Mouse (Mus musculus) CD4-positive helper T cell, adult 2 months (primary cell): ENCODE results near the gene Rps6ka2.
"Not testable (repeated sequence)": the region's sequence is repeated elsewhere in the genome, so short reads cannot be mapped to it uniquely, and the experiment has no call there.

ENCODE experiments used
- DNase-seq: peaks from one replicate; pipeline ENCODE4 v3.0.0-alpha.2; 2012; ENCODE audit warnings: low read depth, missing footprints, low spot score

The Rps6ka2 gene

DNA sequence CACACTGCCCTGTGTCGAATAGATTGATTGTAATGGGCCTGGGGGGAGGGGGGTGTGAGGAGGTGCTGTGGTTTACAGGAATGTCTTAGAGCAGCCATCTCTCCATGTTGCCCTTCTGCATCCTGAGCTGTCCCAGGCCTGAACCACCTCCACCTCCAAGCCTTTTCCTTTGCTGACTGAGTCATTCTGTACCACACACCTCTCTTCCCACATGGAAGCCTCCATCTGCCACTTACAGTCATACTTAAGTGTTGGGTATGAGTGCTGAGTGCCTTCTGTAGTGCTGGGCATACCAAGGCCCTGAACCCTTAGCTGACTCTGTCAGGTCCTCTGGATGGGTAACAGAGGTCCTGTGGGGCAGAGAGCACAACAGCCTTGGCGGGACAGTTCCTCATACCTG, 97.9 kb downstream of the Rps6ka2 start:
- DNase-seq = no peak

- DNase-seq = no peak
These were observed 99.4 kb downstream of the Rps6ka2 start for GRCm38 (mm10) chr17:7269151-7269806.

GRCm38 (mm10) chr17:7270506-7270905, 100.6 kb downstream of the Rps6ka2 start:
- DNase-seq = no peak

DNA sequence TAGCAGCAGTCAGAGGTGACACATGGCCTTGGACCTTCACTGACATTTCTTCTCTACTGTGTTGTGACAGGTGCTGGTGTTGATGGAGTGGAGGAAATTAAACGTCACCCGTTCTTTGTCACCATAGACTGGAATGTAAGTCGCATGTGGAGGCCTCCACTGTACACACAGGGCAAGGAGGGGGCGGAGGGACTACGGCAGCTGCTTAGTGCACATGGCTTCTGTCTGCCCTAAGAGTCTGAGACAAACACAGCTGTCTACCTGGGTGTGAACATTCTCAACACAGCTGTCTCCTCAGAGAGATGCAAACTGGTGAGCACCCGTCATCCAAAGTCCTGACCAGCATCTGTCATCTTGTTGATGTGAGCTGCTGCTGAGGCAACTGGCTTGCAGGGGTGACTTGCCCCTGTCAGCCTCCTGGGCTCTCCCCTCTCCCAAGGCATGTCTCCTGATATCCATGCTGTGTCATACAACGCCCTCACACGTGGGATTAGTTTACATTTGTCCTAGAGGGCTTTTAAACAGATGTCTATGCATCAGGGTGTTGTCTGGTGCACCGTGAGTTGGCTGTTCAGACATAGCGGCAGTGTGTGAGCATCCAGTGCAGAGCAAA, 101.7 kb downstream of the Rps6ka2 start:
- no peak for DNase-seq

GRCm38 (mm10) chr17:7273054-7273453, 103.1 kb downstream of the Rps6ka2 start:
- no peak for DNase-seq

- no peak for DNase-seq
These were observed 103.9 kb downstream of the Rps6ka2 start for GRCm38 (mm10) chr17:7273785-7274184.

DNA sequence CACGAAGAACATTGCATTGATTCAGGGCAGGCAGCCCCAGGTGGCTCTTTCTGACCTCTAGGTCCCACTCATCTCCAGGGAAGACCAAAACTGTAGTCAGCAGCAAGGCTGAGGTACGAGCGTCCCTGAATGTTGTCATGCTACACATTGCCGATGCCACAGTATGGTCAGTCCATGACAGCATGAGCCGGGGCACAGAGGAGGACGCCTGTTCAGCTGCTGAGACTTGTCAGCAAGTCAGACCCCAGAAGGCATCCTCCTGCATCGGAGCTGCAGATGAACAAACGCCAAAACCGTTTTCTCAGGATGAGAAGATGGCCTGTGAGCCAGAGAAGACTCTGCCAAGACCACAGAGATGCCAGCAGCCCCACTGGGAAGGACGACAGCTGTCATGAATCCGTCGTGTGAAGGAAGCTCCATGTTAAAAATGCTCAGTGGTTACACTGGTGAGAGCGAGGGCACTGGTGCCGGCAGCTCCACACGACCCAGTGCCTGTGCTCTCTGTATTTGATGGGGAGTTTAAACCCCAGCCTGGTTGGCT, 108.9 kb downstream of the Rps6ka2 start:
- no peak for DNase-seq

DNA sequence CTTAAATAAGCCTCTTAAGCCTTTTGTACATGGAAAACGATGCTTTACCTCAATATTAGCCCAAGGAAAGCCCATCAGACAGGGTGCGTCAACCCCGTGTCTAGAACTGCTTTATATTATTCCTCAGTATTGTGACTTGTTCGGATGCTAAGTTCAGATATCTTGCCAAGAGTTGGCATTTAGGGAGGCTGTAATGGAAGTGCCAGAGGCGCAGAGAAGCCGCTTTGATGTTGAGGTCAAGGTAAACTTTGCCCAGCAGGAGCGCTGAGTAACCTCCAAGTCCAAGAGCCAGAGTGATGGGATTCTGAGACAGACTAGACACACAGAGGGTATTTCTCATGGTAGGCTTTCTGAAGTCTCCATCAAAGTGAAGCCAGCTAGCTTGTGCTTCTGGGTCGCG, 109.3 kb downstream of the Rps6ka2 start:
- no peak for DNase-seq

DNA sequence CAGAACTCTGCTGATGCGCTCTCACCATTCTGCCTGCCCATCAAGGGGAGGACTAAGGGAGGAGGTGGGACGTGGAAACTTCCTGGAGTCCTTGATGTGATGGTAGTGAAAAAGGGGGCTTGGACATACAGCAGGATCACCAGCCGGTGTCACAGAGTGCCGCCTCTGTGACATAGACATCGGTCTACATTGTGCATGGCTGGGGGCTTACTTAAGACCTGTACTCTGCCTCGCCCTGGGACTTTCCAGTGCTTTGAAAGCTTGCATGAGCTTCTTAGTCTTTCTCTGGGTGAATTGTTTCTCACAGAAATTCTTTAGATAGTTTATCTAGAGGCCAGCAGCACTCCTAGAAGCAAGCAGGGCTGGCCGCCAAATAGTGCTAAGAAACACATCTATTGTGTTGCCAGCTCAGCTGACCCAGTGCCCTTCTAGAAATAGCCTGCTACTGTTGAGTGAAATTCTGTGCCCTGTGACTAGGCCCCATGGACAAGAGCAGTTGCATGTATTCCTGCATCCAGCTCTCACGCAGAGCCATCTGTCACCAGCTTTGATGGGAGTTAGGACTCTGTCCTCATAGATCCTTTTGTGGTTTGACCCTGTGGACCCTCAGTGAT, 114.5 kb downstream of the Rps6ka2 start:
- DNase-seq = no peak

GRCm38 (mm10) chr17:7285292-7285691, 115.4 kb downstream of the Rps6ka2 start:
- DNase-seq = no peak

DNA sequence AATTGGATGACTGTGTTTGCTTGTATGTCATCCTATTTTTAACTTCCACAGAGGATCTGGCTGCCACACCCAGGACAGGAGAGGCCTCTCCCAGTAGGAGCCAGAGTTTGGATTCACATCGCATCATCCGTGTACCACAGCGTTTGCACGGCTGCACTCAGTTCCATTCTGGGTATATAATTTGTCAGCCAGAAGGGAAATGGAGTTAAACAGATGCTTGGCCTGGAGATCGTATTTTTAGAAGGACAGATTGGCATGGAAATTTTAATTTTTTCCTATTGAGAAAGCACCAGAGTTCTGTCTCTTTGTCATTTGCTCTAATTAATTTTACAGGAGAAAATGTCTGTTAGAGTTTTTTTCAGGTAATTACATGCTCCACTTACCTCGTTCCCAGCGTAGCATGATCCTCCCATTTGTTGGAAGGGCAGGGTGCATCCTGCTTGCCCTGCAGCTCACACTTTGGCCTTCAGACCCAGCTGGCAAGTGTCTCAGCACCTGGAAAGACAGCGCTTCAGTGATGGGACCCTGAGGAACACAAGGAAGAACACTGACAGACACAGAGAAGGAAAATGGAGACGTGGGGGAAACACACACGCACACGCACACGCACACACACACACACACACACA, 116.6 kb downstream of the Rps6ka2 start:
- no peak for DNase-seq

DNA sequence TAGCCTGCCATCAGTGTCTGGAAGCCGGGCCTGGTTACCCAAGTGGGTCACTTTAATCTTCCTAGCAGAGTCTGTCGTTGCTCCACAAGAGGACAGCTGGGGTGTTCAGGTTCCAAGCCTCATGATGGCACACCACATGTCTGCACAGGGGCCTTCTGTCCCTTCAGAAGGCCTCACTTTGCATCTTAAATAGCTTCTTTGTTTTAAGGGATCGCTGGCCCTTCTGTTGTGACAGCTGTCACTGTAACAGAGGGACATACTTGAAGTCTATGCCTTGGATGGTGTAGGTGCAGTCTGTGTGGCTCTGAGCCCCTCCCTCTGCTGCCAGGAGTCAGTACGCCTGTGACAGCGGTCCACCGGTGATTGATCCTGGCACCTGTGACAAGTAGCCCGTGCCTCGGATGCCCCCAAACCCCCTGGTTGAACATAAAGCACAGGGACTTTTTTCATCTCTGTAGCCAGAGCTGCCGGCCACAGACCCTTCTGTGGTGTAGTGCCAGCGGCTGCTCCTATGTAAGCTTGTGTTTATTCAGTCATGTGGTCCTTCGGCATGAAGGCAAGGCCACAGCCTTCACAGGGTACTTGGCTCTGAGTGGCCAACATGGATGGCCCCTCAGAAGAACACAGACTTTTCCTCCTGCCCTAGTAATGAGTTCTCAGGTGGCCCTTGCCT, 122.2 kb downstream of the Rps6ka2 start:
- no peak for DNase-seq

DNA sequence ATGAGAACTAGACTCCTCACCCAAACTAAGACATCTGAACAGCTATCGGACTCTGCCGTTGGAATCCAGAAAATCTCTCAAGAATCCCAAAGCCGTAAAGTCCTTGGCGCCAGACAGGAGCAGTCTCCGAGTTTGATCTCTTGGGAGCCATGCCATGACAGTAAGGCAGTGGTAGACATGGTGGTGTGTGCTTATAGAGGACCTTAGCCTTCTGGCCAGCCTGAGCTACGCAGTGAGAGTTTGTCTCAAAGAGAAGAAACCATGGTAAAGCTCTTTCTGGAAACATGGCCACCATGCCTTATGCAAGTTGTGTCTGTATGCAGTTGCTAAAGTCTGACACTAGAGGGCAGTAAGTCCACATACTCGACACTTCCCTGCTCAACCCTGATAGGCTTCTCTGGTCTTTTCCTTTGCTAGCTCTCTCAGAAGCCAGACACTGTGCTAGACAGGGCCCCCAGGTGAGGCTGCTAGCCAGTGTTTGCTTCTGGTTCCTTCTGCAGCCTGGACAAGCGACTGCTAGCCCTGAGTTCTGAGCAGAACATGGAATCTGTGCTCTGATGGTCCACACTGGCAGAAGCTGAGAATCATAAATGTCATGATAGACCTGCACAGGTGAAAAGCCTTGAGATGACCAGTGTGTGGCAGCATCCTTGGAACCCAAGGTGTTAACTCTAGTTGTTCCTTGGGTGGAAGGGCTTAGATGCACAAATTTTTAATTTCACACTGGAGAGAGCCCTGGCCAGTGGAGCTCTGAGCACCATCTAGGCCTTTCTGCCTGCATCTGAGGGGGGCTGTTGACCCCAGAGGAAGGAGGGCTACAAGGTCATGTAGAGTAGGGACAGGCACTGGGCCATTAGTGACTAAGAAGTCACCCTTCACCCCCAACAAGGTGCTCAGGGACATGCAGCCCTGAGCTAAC, 136.6 kb downstream of the Rps6ka2 start:
- DNase-seq = not testable (repeated sequence)

DNA sequence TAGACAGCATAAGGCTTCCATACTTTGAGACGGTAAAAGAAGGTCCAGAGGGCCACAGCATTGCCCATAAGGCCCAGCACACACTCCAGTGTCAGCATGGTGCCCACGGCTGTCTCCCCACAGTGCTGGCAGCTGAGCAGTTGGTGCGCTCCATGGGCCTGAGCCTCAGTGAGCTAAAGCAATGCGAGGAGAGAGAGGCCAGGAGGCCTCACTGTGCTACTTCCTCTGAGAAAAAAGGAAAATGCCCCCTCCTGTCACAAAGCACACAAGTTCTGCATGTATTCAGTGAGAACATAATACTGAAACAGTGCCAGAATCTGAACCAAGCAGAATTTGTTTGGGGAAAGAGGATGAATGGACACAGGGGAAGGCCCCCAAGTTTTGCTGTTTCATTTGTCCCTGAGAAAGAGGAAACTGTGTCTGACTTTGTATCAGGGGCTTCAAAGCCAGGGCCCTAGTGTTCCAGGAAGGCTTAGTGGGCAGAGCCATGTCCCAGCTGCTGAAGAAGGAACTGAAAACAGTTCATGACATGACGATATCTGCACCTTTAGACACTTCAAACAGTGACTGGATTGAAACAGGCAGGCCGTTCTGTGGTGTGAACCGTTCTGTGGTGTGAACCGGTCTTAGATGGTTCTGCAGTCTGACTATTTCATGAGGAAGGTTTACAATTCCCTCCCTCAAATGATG, 145.9 kb downstream of the Rps6ka2 start:
- not testable (repeated sequence) for DNase-seq

- DNase-seq = not testable (repeated sequence)
These were observed 149.9 kb downstream of the Rps6ka2 start for GRCm38 (mm10) chr17:7319789-7320188.

GRCm38 (mm10) chr17:7324346-7324745, 154.4 kb downstream of the Rps6ka2 start, which contains the start of gene Tcp10a:
Gene Tcp10a, plus strand, starts transcription at chr17:7324646.
- not testable (repeated sequence) for DNase-seq

GRCm38 (mm10) chr17:7326415-7326814, 156.5 kb downstream of the Rps6ka2 start:
- DNase-seq = not testable (repeated sequence)

DNA sequence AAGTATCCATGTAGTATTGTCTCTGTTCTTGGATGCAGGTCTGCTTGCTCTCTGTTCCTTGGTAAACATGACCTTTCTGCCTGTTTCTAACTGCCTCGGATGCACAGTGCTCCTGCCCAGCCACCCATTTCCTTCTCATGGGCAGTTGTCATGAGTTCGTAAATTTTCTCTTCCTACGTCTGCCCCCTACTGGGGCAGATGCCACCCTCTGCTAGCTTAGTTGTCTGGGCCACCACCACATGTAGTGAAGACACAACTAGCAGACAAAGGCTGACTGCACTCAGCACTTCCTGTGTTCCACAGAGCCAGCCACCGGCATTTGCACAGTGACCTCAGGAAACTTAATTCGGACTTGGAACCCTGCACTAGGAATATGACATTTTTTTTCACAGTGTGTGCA, 162.8 kb downstream of the Rps6ka2 start:
- not testable (repeated sequence) for DNase-seq

DNA sequence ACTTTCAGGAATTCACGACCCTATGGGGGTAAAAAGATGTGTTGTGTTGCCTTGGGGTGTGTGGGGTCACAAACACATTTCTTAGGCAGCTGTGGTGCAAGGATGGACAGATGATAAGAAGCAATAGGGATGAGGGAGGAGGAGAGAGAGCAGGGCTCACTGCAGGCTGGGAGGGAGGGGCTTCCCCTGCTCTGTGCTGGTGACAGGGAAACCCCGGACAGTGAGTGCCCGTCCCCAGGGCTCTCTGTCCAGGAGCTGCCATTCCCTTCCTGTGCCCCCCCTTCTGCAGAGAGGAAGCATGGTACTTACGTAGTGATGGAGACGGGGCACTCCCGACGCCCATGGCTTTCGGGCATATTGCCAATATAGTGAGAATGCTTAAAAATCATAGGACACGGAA, 167.5 kb downstream of the Rps6ka2 start:
- DNase-seq = not testable (repeated sequence)

DNA sequence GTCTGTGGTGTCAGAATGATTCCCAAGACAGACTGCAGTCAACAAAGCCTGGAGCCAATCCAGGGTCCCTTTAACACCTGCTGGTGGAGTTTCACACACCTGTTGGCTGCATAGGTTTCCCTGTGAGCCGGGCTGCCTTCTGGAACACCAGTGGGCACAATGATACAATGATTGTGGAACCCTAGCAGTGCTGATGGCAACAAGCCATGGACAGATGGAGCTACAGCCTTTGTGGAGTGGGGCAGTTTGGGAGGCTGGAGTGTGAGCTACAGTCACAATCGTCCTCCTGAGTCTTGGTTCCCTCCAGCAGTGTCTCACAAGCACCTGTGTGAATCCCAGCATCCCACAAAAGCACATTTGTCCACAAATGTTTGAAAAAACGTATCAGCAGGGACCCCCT, 178.8 kb downstream of the Rps6ka2 start:
- not testable (repeated sequence) for DNase-seq
